Mouse (Mus musculus): ENCODE measurements at regions not wholly inside any gene's neighbourhood (a gene's known extent, or its start where the extent isn't known, plus 50 kb on each side); places are given as distances from the start of the nearest gene placed in this dataset.

GRCm38 (mm10) chr10:53482919-53483318 is 103.2 kb upstream of the Cep85l start:
- Histone ChIP-seq H3K9me3 (no peaks in the 10 kb centered on the region), H3K4me2 (replicated peaks) (no peak overlapping the region), H3K4me1 (no peaks in the 10 kb centered on the region), H3K27me3 (no peaks in the 10 kb centered on the region), H3K4me3 (no peak overlapping the region), H3K27ac (replicated peaks) (no peak overlapping the region), H3K36me3 (no peaks in the 10 kb centered on the region), H3K9ac (replicated peaks) (no peak overlapping the region)
- 72% methylated on average over 3 of the region's 3 CpGs for WGBS
- no peak for ATAC-seq (replicated peaks)

- H3K9ac ChIP-seq (replicated peaks) = no peak overlapping the region
- peaks cover 9% of the 10 kb centered on the region; the same call in 1 of the 2 replicates for H3K9me3 ChIP-seq
- ATAC-seq (replicated peaks) = no peak
- no peak overlapping the region for H3K4me3 ChIP-seq
- H3K36me3 ChIP-seq = no peaks in the 10 kb centered on the region
- H3K4me1 ChIP-seq = peaks cover 17% of the 10 kb centered on the region
- 78% methylated on average over 3 of the region's 3 CpGs for WGBS
- no peak overlapping the region for H3K27ac ChIP-seq (replicated peaks)
- no peaks in the 10 kb centered on the region for H3K27me3 ChIP-seq
- H3K4me2 ChIP-seq (replicated peaks) = no peak overlapping the region
Observed at GRCm38 (mm10) chr10:53470200-53470599, 90.5 kb upstream of the Cep85l start.

- ATAC-seq (replicated peaks) = no peak
Observed at GRCm38 (mm10) chr10:53469611-53470010, 89.9 kb upstream of the Cep85l start.

GRCm38 (mm10) chr10:53468293-53468545 is 88.5 kb upstream of the Cep85l start:
- no peaks in the 10 kb centered on the region for H3K36me3 ChIP-seq
- no peak overlapping the region for H3K27ac ChIP-seq (replicated peaks)
- no peak overlapping the region for H3K9ac ChIP-seq (replicated peaks)
- no peak overlapping the region for H3K4me3 ChIP-seq
- 86% methylated on average over 3 of the region's 3 CpGs for WGBS
- H3K4me2 ChIP-seq (replicated peaks) = no peak overlapping the region
- no peak for ATAC-seq (replicated peaks)
- no peaks in the 10 kb centered on the region for H3K27me3 ChIP-seq
- peaks cover 32% of the 10 kb centered on the region for H3K4me1 ChIP-seq
- H3K9me3 ChIP-seq = peaks cover 9% of the 10 kb centered on the region; the same call in 1 of the 2 replicates

More at GRCm38 (mm10) chr10:53469611-53470010, 89.9 kb upstream of the Cep85l start:
- no peaks in the 10 kb centered on the region for H3K27me3 ChIP-seq
- H3K4me2 ChIP-seq (replicated peaks) = no peak overlapping the region
- H3K4me1 ChIP-seq = peaks cover 20% of the 10 kb centered on the region
- peaks cover 9% of the 10 kb centered on the region; the same call in 1 of the 2 replicates for H3K9me3 ChIP-seq
- H3K27ac ChIP-seq (replicated peaks) = no peak overlapping the region
- no peak overlapping the region for H3K9ac ChIP-seq (replicated peaks)
- 88% methylated on average over 1 of the region's 1 CpGs for WGBS
- no peak overlapping the region for H3K4me3 ChIP-seq
- no peaks in the 10 kb centered on the region for H3K36me3 ChIP-seq

- Histone ChIP-seq H3K4me2 (replicated peaks) (no peak overlapping the region), H3K27ac (replicated peaks) (no peak overlapping the region; the same call in 1 of the 2 replicates), H3K27me3 (no peaks in the 10 kb centered on the region), H3K4me1 (peaks cover 37% of the 10 kb centered on the region), H3K9ac (replicated peaks) (no peak overlapping the region), H3K9me3 (peaks cover 9% of the 10 kb centered on the region; the same call in 1 of the 2 replicates), H3K36me3 (no peaks in the 10 kb centered on the region), H3K4me3 (no peak overlapping the region)
- ATAC-seq (replicated peaks) = no peak
- 81% methylated on average over 3 of the region's 3 CpGs for WGBS
Observed at GRCm38 (mm10) chr10:53467472-53468292, 87.9 kb upstream of the Cep85l start.

- no peak for ATAC-seq (replicated peaks)
- Histone ChIP-seq H3K36me3 (no peaks in the 10 kb centered on the region), H3K4me2 (replicated peaks) (no peak overlapping the region), H3K4me1 (peaks cover 42% of the 10 kb centered on the region), H3K9me3 (peaks cover 4% of the 10 kb centered on the region; the same call in 1 of the 2 replicates), H3K27ac (replicated peaks) (peak overlapping the region; percentile 55), H3K9ac (replicated peaks) (no peak overlapping the region), H3K27me3 (no peaks in the 10 kb centered on the region), H3K4me3 (no peak overlapping the region)
- 58% methylated on average over 1 of the region's 1 CpGs for WGBS
Observed at GRCm38 (mm10) chr10:53466851-53467250, 87.1 kb upstream of the Cep85l start.

GRCm38 (mm10) chr10:53466261-53466660 is 86.5 kb upstream of the Cep85l start:
- Histone ChIP-seq H3K9ac (replicated peaks) (no peak overlapping the region), H3K4me2 (replicated peaks) (no peak overlapping the region), H3K27me3 (no peaks in the 10 kb centered on the region), H3K9me3 (peaks cover under 1% of the 10 kb centered on the region; the same call in 1 of the 2 replicates), H3K4me1 (peaks cover 42% of the 10 kb centered on the region), H3K4me3 (no peak overlapping the region), H3K36me3 (no peaks in the 10 kb centered on the region), H3K27ac (replicated peaks) (peak overlapping the region; percentile 55)
- 49% methylated on average over 6 of the region's 6 CpGs for WGBS
- ATAC-seq (replicated peaks) = peak; percentile 59

- Histone ChIP-seq H3K9ac (replicated peaks) (no peak overlapping the region), H3K9me3 (no peaks in the 10 kb centered on the region), H3K27ac (replicated peaks) (peak overlapping the region; percentile 74), H3K4me2 (replicated peaks) (no peak overlapping the region), H3K4me3 (no peak overlapping the region), H3K36me3 (no peaks in the 10 kb centered on the region), H3K4me1 (peaks cover 42% of the 10 kb centered on the region), H3K27me3 (no peaks in the 10 kb centered on the region)
- no peak for ATAC-seq (replicated peaks)
Observed at GRCm38 (mm10) chr10:53464581-53464980, 84.8 kb upstream of the Cep85l start.

GRCm38 (mm10) chr10:53464006-53464405 is 84.3 kb upstream of the Cep85l start:
- no peak for ATAC-seq (replicated peaks)
- no peak overlapping the region for H3K4me3 ChIP-seq
- H3K36me3 ChIP-seq = no peaks in the 10 kb centered on the region
- 41% methylated on average over 6 of the region's 6 CpGs for WGBS
- no peak overlapping the region for H3K4me2 ChIP-seq (replicated peaks)
- peaks cover 42% of the 10 kb centered on the region for H3K4me1 ChIP-seq
- H3K9ac ChIP-seq (replicated peaks) = no peak overlapping the region
- H3K27ac ChIP-seq (replicated peaks) = peak overlapping the region; percentile 74
- H3K27me3 ChIP-seq = no peaks in the 10 kb centered on the region
- no peaks in the 10 kb centered on the region for H3K9me3 ChIP-seq

- no peak for ATAC-seq (replicated peaks)
- no peaks in the 10 kb centered on the region for H3K27me3 ChIP-seq
- H3K27ac ChIP-seq (replicated peaks) = peak overlapping the region; percentile 74
- peaks cover 42% of the 10 kb centered on the region for H3K4me1 ChIP-seq
- 0 out of 2 replicates have a peak overlapping the region, but pooled peaks have one; percentile 29 for H3K4me2 ChIP-seq (replicated peaks)
- WGBS = 26% methylated on average over 3 of the region's 3 CpGs
- H3K9ac ChIP-seq (replicated peaks) = no peak overlapping the region; the same call in 1 of the 2 replicates
- H3K36me3 ChIP-seq = no peaks in the 10 kb centered on the region
- H3K4me3 ChIP-seq = no peak overlapping the region
- no peaks in the 10 kb centered on the region for H3K9me3 ChIP-seq
Observed at GRCm38 (mm10) chr10:53463471-53463870, 83.7 kb upstream of the Cep85l start.

GRCm38 (mm10) chr10:53462449-53463308 is 82.9 kb upstream of the Cep85l start:
- H3K27ac ChIP-seq (replicated peaks) = peak overlapping the region; percentile 74
- peak overlapping the region; percentile 29 for H3K4me2 ChIP-seq (replicated peaks)
- peak overlapping the region; percentile 15; the same call in 1 of the 2 replicates for H3K4me3 ChIP-seq
- H3K9me3 ChIP-seq = no peaks in the 10 kb centered on the region
- peak; percentile 81 for ATAC-seq (replicated peaks)
- peaks cover 42% of the 10 kb centered on the region for H3K4me1 ChIP-seq
- WGBS = 14% methylated on average over 15 of the region's 15 CpGs
- no peaks in the 10 kb centered on the region for H3K27me3 ChIP-seq
- H3K36me3 ChIP-seq = no peaks in the 10 kb centered on the region
- no peak overlapping the region; the same call in 1 of the 2 replicates for H3K9ac ChIP-seq (replicated peaks)

- no peak overlapping the region for H3K4me3 ChIP-seq
- ATAC-seq (replicated peaks) = no peak
- WGBS = 87% methylated on average over 7 of the region's 7 CpGs
- peaks cover 33% of the 10 kb centered on the region for H3K4me1 ChIP-seq
- H3K36me3 ChIP-seq = no peaks in the 10 kb centered on the region
- no peak overlapping the region for H3K27ac ChIP-seq (replicated peaks)
- H3K9me3 ChIP-seq = no peaks in the 10 kb centered on the region
- H3K27me3 ChIP-seq = no peaks in the 10 kb centered on the region
- no peak overlapping the region for H3K9ac ChIP-seq (replicated peaks)
- no peak overlapping the region for H3K4me2 ChIP-seq (replicated peaks)
Observed at GRCm38 (mm10) chr10:53461070-53461781, 81.5 kb upstream of the Cep85l start.
